Mouse (Mus musculus) cortical plate, adult 2 months (tissue): ENCODE data around the gene Kcnj10.

Experiments
- CTCF ChIP-seq: fragments of 200-500 bp; IDR thresholded peaks from 2 replicates; pipeline ENCODE4 v1.5.1; 2011; ENCODE audit warnings: mild to moderate bottlenecking, control low read depth, low read length; ENCODE audit not compliant: insufficient read depth; ENCODE audit errors: extremely low read depth
- POLR2A ChIP-seq: fragments of 200-500 bp; IDR thresholded peaks from 2 replicates; pipeline ENCODE4 v1.6.1; 2011; ENCODE audit warnings: mild to moderate bottlenecking, low read length, control low read depth; ENCODE audit not compliant: insufficient read depth; ENCODE audit errors: extremely low read depth

DNA sequence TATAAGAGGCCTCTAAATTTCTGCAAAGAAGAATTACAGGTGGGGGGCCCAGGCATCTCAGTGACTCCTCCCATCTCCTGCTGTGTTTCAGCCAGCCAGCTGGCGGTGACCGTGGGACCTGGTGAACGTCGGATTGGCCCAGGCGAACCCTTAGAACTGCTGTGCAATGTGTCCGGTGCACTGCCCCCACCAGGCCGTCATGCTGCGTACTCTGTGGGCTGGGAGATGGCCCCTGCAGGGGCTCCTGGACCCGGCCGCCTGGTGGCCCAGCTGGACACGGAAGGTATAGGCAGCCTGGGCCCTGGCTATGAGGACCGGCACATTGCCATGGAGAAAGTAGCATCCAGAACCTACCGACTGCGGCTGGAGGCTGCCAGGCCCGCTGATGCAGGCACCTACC is 23.1 kb upstream of the Kcnj10 start:
- no peak for TF ChIP-seq CTCF
- TF ChIP-seq POLR2A, result no peak
